Mouse (Mus musculus): ENCODE measurements around the gene Spint2.
A peak's percentile ranks its signal among the peaks of the same experiment; 100 is the strongest.

The Spint2 gene

DNA sequence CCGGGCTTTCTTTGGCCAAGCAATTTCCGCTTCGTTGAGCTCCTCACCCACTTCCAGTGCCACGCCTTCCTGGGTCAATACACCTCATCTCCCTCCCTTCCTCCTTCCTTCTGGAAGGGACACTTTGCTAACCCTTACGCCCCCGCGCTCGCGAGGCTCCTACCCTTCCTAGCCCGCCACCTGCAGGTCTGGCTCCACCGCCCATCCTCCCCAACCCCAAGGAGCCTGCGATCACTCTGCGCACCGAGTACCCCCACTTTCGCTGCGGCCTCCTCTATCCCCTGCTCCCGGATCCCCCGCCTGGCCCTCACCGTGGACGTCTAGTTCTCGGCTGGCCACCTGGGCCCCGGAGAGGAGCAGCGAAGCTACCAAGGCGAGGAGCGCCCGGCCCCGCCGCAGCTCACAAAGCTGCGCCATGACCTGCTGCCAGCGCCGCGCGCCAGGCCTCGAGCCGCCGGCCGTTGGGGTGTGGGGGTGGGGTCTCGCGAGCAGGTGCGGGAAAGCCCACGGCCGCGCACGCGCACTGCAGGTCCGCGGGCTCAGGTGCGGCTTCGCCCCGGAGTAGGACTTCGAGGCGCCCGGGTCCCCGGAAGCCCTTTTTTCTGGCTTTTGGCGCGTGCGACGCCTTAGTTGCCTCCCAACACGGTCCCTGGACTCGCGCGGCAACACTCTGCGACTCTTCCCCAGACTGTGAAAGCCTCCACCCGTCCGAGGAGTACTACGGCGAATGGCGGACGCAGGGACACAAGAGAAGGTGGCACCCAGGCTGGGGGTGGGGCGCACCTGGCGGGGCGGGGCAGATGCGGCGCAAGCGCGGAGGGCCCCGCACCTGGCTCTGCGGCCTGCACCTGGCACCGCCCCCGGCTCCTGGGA is at the start of gene Spint2:
Spint2 (minus strand) TSS at position 712 of the 873 bp plus-strand sequence.
- peak; percentile 90 to 93 for DNase-seq

- DNase-seq = no peak
Observed at GRCm38 (mm10) chr7:29328984-29329383, 47.3 kb upstream of the Spint2 start.

GRCm38 (mm10) chr7:29327087-29327486 is 45.4 kb upstream of the Spint2 start:
- DNase-seq = no peak

- DNase-seq = no peak
Observed at GRCm38 (mm10) chr7:29319337-29320307, 37.9 kb upstream of the Spint2 start.

DNA sequence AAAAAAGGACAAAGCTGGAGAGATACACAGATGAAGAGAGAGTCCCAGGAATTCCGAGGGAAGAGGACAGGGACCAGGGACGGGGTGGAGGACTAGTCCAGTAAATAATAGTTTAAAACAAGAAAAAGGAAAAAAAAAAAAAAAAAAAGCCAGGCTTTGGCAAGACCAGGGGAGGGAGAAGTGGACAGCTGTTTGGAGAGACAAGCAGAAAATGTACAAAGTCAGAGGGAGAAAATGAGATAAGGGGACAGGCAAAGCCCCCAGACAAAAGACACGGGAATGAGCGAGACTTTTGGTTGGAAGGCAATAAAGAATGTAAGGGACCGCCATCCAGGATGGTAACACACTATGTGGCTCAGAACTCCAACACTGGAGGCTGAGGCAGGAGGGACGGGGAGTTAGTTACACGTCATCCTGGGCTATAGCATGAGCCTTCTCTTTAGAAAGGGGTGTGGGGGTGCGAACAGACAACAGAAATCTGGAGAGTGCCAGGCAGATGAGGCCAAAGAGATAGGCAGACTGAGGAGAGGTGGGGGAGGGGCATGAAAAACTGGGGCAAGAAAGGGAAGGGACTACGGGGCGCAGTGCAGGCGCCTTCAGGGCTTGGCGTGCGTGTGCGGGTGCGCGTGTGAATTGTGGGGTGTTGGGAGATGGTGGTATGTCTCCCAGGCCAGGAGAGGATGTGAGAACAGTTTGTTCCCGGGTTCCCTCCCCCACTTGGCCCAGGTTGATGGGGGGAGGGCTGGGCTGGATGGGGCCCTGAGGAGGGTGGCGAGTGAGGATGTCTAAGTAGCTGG is 36.6 kb upstream of the Spint2 start:
- DNase-seq = peak; percentile 45 to 67

DNA sequence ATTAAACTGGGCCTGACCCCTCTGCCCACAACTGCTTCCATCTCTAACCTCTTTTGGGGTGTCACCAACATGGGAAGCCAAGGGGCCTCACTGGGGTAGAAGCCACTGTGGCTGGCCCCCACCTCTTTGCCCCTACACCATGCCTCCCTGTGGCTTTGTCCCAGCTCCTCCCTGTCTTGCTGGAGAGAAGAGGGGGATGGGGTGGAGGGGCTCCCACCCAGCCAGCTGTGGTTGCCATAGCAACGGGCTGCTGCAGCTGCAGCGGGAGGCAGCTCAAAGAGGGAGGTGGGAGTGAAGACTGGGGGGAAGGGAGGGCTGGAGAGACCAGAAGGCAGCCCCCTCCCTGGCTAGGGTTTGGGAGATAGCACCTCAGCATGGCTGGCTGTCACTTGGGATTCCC is 35.8 kb upstream of the Spint2 start:
- DNase-seq = no peak

GRCm38 (mm10) chr7:29316976-29317375 is 35.3 kb upstream of the Spint2 start:
- peak; percentile 46 to 54 for DNase-seq

- DNase-seq = no peak
Observed at GRCm38 (mm10) chr7:29316137-29316734, 34.5 kb upstream of the Spint2 start.

DNA sequence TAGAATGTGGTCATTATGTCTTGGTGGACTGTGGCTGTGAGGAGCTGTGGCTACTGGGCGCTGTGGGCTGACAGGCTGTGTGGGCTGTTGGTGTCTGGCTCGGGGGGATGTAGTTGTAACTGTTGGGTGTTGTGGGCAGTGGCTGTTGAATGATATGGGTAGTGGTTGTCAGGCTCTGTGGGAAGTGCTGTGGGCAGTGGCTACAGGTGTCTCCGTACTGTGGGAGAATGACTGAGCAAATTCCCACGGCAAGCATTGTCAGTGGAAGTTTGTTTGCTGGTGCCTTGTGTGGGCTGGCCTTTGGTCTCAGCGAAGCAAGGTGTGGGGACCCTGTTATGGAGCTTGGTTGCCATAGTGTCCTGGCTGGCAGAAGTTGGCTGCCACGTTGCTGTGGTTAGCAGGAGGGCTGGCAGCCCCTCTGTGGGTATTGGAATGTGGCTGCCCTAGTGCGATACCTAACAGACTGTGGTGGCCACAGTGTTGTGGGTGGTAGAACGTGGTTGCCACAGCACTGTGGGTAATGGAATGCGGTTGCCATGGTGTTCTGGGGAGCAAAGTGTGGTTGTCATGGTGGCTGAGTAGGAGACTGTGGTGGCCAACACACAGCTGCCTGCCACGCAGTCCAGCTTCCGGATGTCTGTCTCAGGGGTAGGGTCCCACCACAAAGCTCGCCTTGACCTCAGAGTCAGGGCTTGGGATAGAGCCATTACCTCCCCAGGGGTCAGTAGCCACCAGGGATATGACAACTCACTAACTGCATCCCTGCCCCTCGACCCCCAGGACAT is 33.3 kb upstream of the Spint2 start:
- DNase-seq = peak; percentile 36 to 54

DNA sequence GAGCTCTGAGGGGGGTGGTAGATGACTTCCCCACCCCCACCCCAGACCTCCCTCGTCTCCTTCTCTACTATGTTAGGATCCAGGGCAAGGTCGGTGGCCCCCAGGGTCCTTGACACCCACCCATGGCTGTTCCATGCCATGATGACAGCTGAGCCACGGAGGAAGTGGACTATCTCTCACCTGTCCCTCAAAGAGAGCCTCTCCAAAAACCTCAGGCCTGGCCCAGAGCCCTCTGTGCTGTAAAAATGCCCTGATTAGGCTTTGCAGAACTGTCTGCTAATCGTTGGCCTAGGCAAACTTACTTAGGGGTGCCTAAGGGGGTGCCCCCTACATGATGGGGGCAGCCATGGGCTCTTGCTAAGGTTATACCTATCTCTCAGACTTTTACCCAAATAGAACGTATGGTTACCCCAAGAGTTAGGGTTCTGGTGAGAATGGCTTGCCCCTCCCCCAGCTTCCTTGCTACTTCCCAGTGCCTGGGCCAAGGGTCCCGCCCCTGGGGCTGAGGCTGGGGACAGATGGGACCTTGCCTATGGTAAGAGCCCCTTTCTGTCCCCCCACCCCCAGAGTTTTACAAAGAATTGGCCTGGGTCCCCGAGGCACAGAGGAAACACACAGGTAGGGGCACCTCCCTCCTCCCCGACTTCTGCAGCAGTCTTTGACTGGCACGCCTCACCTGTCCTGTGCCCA is 32.0 kb upstream of the Spint2 start:
- DNase-seq = no peak

- no peak for DNase-seq
Observed at GRCm38 (mm10) chr7:29313051-29313450, 31.3 kb upstream of the Spint2 start.

GRCm38 (mm10) chr7:29309749-29310148 is 28.0 kb upstream of the Spint2 start:
- DNase-seq = no peak

DNA sequence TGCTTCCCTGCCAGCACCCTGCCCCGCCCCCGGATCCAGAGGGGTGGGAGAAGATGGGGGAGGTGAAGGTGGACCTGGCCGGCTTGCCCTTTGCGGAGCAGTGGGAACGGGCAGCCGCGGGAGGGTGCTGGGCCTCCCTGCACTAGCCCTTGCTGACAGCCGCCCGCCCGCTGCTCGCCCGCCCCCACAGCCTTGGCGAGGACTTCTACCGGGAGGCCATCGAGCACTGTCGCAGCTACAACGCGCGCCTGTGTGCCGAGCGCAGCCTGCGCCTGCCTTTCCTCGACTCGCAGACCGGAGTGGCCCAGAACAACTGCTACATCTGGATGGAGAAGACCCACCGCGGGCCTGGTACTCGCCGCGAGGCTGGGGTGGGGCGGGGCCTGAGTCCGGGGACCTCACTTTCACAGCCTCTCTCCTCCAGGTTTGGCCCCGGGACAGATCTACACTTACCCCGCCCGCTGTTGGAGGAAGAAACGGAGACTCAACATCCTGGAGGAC is 27.6 kb upstream of the Spint2 start:
- DNase-seq = peak; percentile 47 to 48

- peak; percentile 89 to 92 for DNase-seq
Observed at GRCm38 (mm10) chr7:29307350-29308104, 25.8 kb upstream of the Spint2 start.

DNA sequence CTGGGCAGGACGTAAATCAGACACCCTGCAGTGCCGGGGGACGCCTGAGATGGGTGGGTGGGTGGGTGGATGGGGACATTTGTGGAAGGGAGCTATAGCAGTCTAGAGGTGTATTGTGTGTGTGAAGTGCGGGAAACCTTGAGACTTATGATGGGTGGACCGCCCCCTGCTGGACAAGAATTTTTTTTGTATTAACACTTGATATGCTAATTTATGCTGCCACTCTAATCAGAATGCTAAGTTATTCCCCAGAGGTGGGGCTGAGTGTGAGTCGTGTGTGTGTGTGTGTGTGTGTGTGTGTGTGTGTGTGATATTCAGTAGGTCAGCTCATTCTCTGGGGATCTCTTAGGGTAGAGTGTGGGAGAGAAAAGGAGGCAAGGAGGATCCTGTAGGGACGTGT is 24.9 kb upstream of the Spint2 start:
- DNase-seq = no peak

GRCm38 (mm10) chr7:29306108-29306507 is 24.4 kb upstream of the Spint2 start:
- no peak for DNase-seq

DNA sequence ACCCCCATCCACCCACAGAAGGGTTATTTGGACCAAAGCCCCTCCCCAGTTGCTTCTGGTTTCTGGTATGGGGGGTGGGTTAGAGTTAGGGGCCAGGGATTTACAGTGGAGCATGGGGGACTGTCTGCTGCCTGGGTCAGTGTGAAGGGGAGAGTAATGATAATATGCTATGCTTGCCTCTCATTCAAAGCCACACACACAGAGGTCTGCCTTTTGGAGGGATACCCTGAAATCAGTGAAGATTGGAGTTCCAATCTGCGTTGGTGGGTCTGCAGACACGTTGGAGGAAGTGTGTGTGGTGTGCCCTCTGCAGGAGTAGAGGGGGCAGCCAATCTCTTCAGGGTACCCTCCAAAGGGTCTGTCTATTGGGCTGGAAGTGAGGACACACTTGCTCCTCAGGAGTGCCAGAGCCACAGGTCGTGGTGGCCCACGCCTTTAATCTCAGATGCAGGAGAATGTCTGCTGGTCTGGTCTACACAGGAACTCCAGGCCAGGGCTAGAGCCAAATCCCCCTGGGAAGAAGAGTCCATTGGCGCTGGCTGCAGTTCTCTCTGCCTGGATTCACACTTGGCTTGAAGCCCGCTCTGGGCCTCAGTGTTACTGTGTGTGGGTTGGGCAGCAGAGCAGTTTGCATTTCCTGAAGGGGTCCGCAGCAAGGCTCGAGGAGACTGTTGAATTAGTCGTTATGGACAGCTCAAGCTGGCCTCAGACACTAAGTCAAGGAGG is 23.7 kb upstream of the Spint2 start:
- no peak for DNase-seq

DNA sequence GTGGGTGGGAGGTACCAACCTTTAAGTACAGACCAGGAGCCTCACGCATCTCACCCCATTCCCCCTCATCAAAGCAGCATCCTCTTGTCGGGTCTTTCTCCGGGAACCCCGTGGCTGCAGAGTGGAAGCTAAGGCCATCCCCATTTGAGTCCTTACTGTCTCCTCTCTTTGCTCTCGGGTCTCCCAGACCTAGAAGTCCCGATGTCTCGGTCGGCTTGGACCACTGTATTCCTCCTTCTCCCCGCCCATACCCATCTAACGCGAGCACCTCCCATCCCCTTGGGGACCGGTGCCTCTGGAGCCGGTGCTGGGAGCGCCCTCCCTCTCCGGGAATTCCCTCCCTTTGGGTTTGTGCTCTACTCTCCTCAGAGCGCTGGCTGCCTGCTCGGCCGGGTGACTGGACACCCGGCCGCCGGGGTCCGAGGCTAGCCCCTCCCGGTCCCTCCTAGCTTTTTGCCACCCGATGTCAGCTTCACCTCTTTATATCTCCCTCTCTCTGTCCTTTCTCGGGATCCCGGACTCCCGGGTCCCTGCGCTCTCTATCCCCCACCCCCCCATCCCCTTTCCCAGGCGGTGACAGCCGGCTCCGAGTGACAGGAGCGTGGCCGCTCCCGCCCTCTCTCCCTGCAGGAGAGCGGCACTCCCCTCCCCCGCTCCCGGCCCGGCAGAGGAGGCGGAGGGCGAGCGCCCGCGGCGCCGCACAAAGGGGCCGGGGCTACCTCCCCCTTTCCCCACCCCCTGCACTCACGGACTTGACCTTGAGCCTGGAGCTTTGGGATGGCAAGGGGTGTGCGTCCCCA is 23.0 kb upstream of the Spint2 start:
- DNase-seq = no peak

Measured in lung, adult 18-20 months (tissue).